Mouse (Mus musculus) Patski (cell line): ENCODE results near the gene Pim3. TPM values are rescaled to one million over a fixed set of nuclear protein-coding genes. Genes with fewer than 3 reads are reported as not detected.

Source experiments
- ATAC-seq: fragments of 100-300 bp; one replicate; pipeline ENCODE4 v1.8.0; 2021
- CTCF ChIA-PET: fragments of 350-600 bp; sonication (Branson Sonifier 250); formaldehyde crosslinking; loops from one replicate; lab custom pipeline; 2022; ENCODE audit warnings: inconsistent platforms; lab: Charles Lee
- POLR2A ChIA-PET: fragments of 350-600 bp; sonication (Branson Sonifier 250); formaldehyde crosslinking; loops from one replicate; lab custom pipeline; 2022; ENCODE audit warnings: antibody characterized with exemption, inconsistent platforms; lab: Charles Lee
- DNase-seq: peaks from one replicate; pipeline ENCODE4 v3.0.0-alpha.2; 2011; ENCODE audit warnings: low read depth, low spot score
- H3K27me3 ChIP-seq: fragments of 371-371 bp; one replicate; pipeline ENCODE4 v1.5.1; 2021
- CTCF ChIP-seq: fragments of 100-300 bp; IDR thresholded peaks from one replicate; pipeline ENCODE4 v1.5.1; 2021
- in situ Hi-C: fragments of 300-500 bp; cut with MboI; formaldehyde crosslinking; loops from 3 replicates; pipeline ENCODE4 v1.11.1; 2018; ENCODE audit warnings: low pct_unique_long_range_greater_than_20kb, mixed read lengths
- polyA plus RNA-seq: library from polyadenylated mRNA; unstranded; gene quantifications from one replicate; pipeline ENCODE4 v1.2.3, GENCODE M21; 2021

Pim3 gene
- polyA plus RNA-seq, 1 experiment from 2014 or later = 149 TPM

GRCm38 (mm10) chr15:88844966-88845365, 17.0 kb upstream of the Pim3 start:
- in situ Hi-C loops = no loop called here
- ChIA-PET CTCF (interaction anchor here (0.7 to 1.8 kb wide), 4 partner anchors 9 to 19 kb away, joined by 3 to 6 read pairs (median 3); no protein-coding TSS in a partner anchor), POLR2A (interaction anchor here (1.1 kb wide), 1 partner anchor 10 kb away, joined by 3 read pairs; no protein-coding TSS in a partner anchor)
- TF ChIP-seq CTCF = no peak
- no peaks in the 10 kb centered on the region for H3K27me3 ChIP-seq
- DNase-seq (no peak), ATAC-seq (no peak)

- POLR2A ChIA-PET = no interaction called here
- in situ Hi-C loops = no loop called here
- DNase-seq = no peak
Observed at GRCm38 (mm10) chr15:88848661-88849060, 13.3 kb upstream of the Pim3 start.

GRCm38 (mm10) chr15:88849621-88850020, 12.4 kb upstream of the Pim3 start:
- no peak for TF ChIP-seq CTCF
- ATAC-seq (no peak), DNase-seq (no peak)
- CTCF ChIA-PET = interaction anchor here (0.8 to 1.8 kb wide), 3 partner anchors 12 to 20 kb away, joined by 3 to 5 read pairs (median 4); partner anchors contain the start of gene Pim3
- POLR2A ChIA-PET = interaction anchor here (1.0 kb wide), 1 partner anchor 16 kb away, joined by 3 read pairs; no protein-coding TSS in a partner anchor
- in situ Hi-C loops = no loop called here
- no peaks in the 10 kb centered on the region for H3K27me3 ChIP-seq

More at GRCm38 (mm10) chr15:88848661-88849060, 13.3 kb upstream of the Pim3 start:
- no peak for TF ChIP-seq CTCF
- no peak for ATAC-seq
- H3K27me3 ChIP-seq = no peaks in the 10 kb centered on the region
- CTCF ChIA-PET = no interaction called here

GRCm38 (mm10) chr15:88850146-88850826, 11.7 kb upstream of the Pim3 start:
- CTCF ChIA-PET = interaction anchor here (0.8 to 1.8 kb wide), 4 partner anchors 12 to 21 kb away, joined by 3 to 5 read pairs (median 4); partner anchors contain the start of gene Pim3
- in situ Hi-C loops = no loop called here
- ATAC-seq (no peak), DNase-seq (no peak)
- POLR2A ChIA-PET = interaction anchor here (1.0 kb wide), 1 partner anchor 15 kb away, joined by 3 read pairs; no protein-coding TSS in a partner anchor
- no peaks in the 10 kb centered on the region for H3K27me3 ChIP-seq
- no peak for TF ChIP-seq CTCF

GRCm38 (mm10) chr15:88851076-88851475, 10.9 kb upstream of the Pim3 start:
- DNase-seq (no peak), ATAC-seq (peak; percentile 27)
- CTCF ChIA-PET = interaction anchor here (1.2 to 1.8 kb wide), 4 partner anchors 11 to 20 kb away, joined by 3 to 5 read pairs (median 4); partner anchors contain the start of gene Pim3
- POLR2A ChIA-PET = interaction anchor here (1.2 to 3.3 kb wide), 3 partner anchors 11 to 16 kb away, joined by 5 to 20 read pairs (median 11); partner anchors contain the start of gene Pim3
- no peaks in the 10 kb centered on the region for H3K27me3 ChIP-seq
- in situ Hi-C loops = no loop called here
- TF ChIP-seq CTCF = no peak

- H3K27me3 ChIP-seq = no peaks in the 10 kb centered on the region
- TF ChIP-seq CTCF = no peak
- DNase-seq (no peak), ATAC-seq (no peak)
- in situ Hi-C loops = no loop called here
- CTCF ChIA-PET = interaction anchor here (1.2 to 1.8 kb wide), 4 partner anchors 10 to 21 kb away, joined by 3 to 5 read pairs (median 4); partner anchors contain the start of gene Pim3
- POLR2A ChIA-PET = interaction anchor here (1.2 to 3.3 kb wide), 3 partner anchors 10 to 16 kb away, joined by 5 to 20 read pairs (median 11); partner anchors contain the start of gene Pim3
Observed at GRCm38 (mm10) chr15:88851507-88852149, 10.4 kb upstream of the Pim3 start.

- in situ Hi-C loops = no loop called here
Observed at GRCm38 (mm10) chr15:88853106-88853505, 8.9 kb upstream of the Pim3 start.

GRCm38 (mm10) chr15:88854119-88854968, 7.6 kb upstream of the Pim3 start:
- DNase-seq = no peak
- ChIA-PET CTCF (interaction anchor here (0.9 to 1.4 kb wide), 5 partner anchors 10 to 67 kb away, joined by 3 to 10 read pairs (median 3); no protein-coding TSS in a partner anchor), POLR2A (interaction anchor here (0.6 to 3.9 kb wide), 6 partner anchors 9 to 24 kb away, joined by 3 to 29 read pairs (median 6); no protein-coding TSS in a partner anchor)
- no peak for TF ChIP-seq CTCF
- in situ Hi-C loops = no loop called here
- ATAC-seq = peak; percentile 65
- no peaks in the 10 kb centered on the region for H3K27me3 ChIP-seq

More at GRCm38 (mm10) chr15:88853106-88853505, 8.9 kb upstream of the Pim3 start:
- ChIA-PET CTCF (interaction anchor here (0.8 to 1.9 kb wide), 4 partner anchors 14 to 68 kb away, joined by 3 to 10 read pairs (median 6); no protein-coding TSS in a partner anchor), POLR2A (interaction anchor here (3.3 to 3.9 kb wide), 2 partner anchors 14 to 23 kb away, joined by 20 to 29 read pairs; no protein-coding TSS in a partner anchor)
- no peak for TF ChIP-seq CTCF
- ATAC-seq (no peak), DNase-seq (no peak)
- no peaks in the 10 kb centered on the region for H3K27me3 ChIP-seq
